Mouse (Mus musculus): ENCODE results near the gene Mff. TPM values are rescaled to one million over a fixed set of nuclear protein-coding genes. Genes with fewer than 3 reads are reported as not detected.

Mff gene
- polyA plus RNA-seq, 1 experiment from 2014 or later: 268 TPM

DNA sequence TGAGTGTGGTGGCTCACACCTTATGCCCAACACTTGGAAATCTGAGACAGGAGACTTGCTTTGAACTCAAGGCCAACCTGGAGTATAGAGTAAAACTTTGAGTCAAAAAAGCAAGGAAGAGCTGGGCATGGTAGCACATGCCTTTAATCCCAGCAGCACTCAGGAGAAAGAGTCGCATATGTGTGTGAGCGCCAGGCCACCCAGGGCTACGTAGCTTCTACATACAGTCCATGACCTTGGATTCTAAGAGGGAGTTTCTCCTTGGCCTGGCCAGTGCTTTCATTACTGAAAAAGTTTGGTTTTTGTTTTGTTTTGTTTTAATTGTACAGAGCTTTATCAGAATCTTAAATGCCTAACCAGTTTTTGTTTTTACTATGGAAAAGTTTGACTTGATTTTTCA lies 19.3 kb downstream of the Mff start:
- Histone ChIP-seq H3K36me3 (ENCODE audit: insufficient read depth, low read length) (peaks cover 18% of the 10 kb centered on the region; the same call in 1 of the 2 replicates), H3K4me2 (ENCODE audit: low read length) (no peak overlapping the region), H3K9ac (ENCODE audit: low read depth, low read length) (no peak overlapping the region), H3K4me1 (replicated peaks; ENCODE audit: insufficient read depth, low read length) (no peaks in the 10 kb centered on the region; the same call in 1 of the 2 replicates), H3K27ac (no peak overlapping the region), H3K4me3 (replicated peaks; ENCODE audit: low read depth, low read length) (no peak overlapping the region), H3K9me3 (replicated peaks; ENCODE audit: low read length) (no peaks in the 10 kb centered on the region), H3K27me3 (ENCODE audit: insufficient read depth, low read length) (no peaks in the 10 kb centered on the region)
- no peak for ATAC-seq (replicated peaks; ENCODE audit: low FRiP score, low read depth)
- 67% methylated on average over 3 of the region's 3 CpGs for WGBS
- TF ChIP-seq CTCF (IDR thresholded peaks at IDR 0.05; ENCODE audit: low read depth): no peak
- DNase-seq (ENCODE audit: low spot score): peak; percentile 18

DNA sequence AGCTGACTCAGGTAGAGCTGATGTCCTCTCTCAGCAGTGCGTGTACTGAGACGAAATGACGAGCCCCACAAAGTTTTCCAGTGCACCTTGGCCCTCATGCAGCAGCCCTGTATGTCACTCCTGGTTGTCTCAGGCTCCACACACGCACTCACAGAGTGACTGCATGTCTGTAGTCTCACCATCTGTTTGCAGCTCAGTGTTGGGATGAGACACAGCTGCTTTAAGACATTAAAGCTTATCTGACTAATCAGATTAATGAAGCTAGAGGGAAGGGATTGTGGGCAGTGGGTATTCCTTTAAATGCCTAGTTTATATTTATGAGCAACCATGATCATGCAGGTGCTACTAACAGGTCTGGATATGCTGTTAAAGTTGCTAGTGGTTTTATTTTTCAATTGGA lies 21.7 kb downstream of the Mff start:
- Histone ChIP-seq H3K36me3 (ENCODE audit: insufficient read depth, low read length) (peaks cover 17% of the 10 kb centered on the region), H3K9me3 (replicated peaks; ENCODE audit: low read length) (no peaks in the 10 kb centered on the region), H3K9ac (ENCODE audit: low read depth, low read length) (no peak overlapping the region), H3K4me2 (ENCODE audit: low read length) (no peak overlapping the region), H3K27ac (no peak overlapping the region), H3K27me3 (ENCODE audit: insufficient read depth, low read length) (no peaks in the 10 kb centered on the region), H3K4me1 (replicated peaks; ENCODE audit: insufficient read depth, low read length) (no peaks in the 10 kb centered on the region; the same call in 1 of the 2 replicates), H3K4me3 (replicated peaks; ENCODE audit: low read depth, low read length) (no peak overlapping the region)
- WGBS: 72% methylated on average over 4 of the region's 4 CpGs
- TF ChIP-seq CTCF (IDR thresholded peaks at IDR 0.05; ENCODE audit: low read depth): no peak
- DNase-seq (ENCODE audit: low spot score) (no peak), ATAC-seq (replicated peaks; ENCODE audit: low FRiP score, low read depth) (no peak)

DNA sequence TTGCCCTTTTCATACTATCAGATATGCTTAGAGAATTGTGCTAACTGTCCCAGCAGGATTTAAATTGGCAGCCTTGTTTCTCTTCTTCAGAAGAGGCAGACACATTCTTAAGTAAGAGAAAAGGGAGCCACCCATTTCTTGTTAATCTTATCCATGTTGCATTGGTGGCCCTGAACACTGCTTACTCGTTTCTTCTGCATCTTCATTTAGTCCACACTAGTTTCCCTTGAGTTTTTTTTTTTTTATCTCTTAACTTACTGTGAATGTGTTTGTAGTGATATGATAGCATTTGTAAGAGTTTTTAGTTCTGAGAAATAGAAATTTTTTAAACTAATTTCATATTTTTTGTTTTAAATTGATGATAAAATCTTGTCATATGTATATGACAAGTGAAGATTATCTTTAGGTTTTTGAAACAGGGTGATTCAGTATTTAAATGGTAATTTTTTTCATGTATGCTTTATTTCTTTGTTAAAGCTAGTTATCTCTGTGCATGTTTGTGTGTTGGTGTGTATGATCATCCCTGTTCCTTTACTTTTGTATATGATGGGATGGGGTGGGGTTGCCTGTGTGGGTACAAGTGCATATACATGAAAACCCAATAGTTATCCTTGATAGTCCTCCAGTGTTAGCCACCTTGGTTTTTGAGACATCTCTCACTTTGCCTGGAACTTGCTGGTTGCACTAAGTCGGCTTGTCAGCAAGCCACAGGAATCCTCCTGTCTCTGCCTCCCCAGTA lies 23.2 kb downstream of the Mff start:
- Histone ChIP-seq H3K36me3 (ENCODE audit: insufficient read depth, low read length) (peaks cover 17% of the 10 kb centered on the region), H3K9ac (ENCODE audit: low read depth, low read length) (no peak overlapping the region), H3K9me3 (replicated peaks; ENCODE audit: low read length) (no peaks in the 10 kb centered on the region), H3K4me2 (ENCODE audit: low read length) (no peak overlapping the region), H3K4me3 (replicated peaks; ENCODE audit: low read depth, low read length) (no peak overlapping the region), H3K4me1 (replicated peaks; ENCODE audit: insufficient read depth, low read length) (no peaks in the 10 kb centered on the region; the same call in 1 of the 2 replicates), H3K27ac (no peak overlapping the region), H3K27me3 (ENCODE audit: insufficient read depth, low read length) (no peaks in the 10 kb centered on the region)
- no peak for TF ChIP-seq CTCF (IDR thresholded peaks at IDR 0.05; ENCODE audit: low read depth)
- 94% methylated on average over 2 of the region's 2 CpGs for WGBS
- ATAC-seq (replicated peaks; ENCODE audit: low FRiP score, low read depth): no peak
- DNase-seq (ENCODE audit: low spot score): no peak

DNA sequence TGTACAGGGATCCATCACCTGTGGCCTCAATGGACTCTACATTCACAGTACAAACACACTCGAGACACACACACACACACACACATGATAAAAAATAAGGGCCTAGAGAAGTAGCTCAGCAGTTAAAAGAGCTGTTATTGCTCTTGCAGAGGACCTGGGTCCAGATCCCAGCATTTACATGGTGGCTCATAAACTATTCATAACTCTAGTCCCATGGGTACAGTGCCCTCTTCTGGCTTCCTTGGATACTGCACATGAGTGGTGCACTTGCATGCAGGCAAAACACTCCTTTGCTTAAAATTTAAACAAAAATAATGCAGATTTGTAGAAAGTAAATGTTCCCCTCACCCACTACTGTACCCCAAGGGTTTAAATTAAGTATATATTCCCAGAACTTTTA lies 34.8 kb downstream of the Mff start:
- H3K27ac ChIP-seq: no peak overlapping the region
- no peaks in the 10 kb centered on the region for H3K9me3 ChIP-seq (replicated peaks; ENCODE audit: low read length)
- ATAC-seq (replicated peaks; ENCODE audit: low FRiP score, low read depth) (no peak), DNase-seq (ENCODE audit: low spot score) (no peak)
- no peak overlapping the region for H3K9ac ChIP-seq (ENCODE audit: low read depth, low read length)
- H3K4me2 ChIP-seq (ENCODE audit: low read length): no peak overlapping the region
- no peaks in the 10 kb centered on the region for H3K27me3 ChIP-seq (ENCODE audit: insufficient read depth, low read length)
- no peaks in the 10 kb centered on the region for H3K4me1 ChIP-seq (replicated peaks; ENCODE audit: insufficient read depth, low read length)
- TF ChIP-seq CTCF (IDR thresholded peaks at IDR 0.05; ENCODE audit: low read depth): peak; percentile 48
- 92% methylated on average over 1 of the region's 1 CpGs for WGBS
- 0 out of 2 replicates have a peak, but pooled peaks cover 14% of the 10 kb centered on the region for H3K36me3 ChIP-seq (ENCODE audit: insufficient read depth, low read length)
- H3K4me3 ChIP-seq (replicated peaks; ENCODE audit: low read depth, low read length): no peak overlapping the region

DNA sequence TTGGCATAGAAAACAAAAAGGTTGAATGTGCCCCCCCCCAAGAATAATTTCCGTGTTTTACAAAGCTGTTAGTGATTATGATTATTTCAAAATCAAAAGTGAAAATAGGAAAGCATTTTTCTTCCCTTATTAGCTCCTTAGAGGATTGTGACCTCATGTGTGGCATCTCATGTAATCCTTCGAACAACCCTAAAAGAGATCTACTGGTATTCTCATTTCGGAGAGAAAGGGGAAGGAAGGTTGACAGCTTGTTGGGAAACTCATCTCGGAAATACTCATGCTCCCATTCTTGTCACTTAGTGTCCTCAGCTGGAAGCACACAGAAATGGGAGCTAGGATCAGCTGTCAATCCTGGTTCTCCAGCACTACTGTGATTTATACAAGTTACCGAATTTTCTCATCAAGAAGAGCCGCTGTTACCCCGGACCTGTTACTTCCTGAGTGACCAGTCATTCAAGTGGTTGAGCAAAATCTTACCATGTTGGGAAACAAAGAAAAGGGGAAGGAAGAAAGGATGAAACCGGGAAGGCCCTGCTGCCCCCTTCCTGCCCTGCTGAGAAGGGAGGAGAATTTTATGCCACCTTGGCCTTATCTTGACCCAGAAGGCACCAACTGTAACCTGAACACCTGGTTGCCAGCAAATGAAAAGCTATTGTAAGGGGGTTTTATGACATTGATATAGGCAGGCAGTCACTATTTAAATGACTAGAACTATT lies 36.9 kb downstream of the Mff start:
- Histone ChIP-seq H3K27me3 (ENCODE audit: insufficient read depth, low read length) (no peaks in the 10 kb centered on the region), H3K4me2 (ENCODE audit: low read length) (no peak overlapping the region), H3K9ac (ENCODE audit: low read depth, low read length) (no peak overlapping the region), H3K4me3 (replicated peaks; ENCODE audit: low read depth, low read length) (no peak overlapping the region), H3K4me1 (replicated peaks; ENCODE audit: insufficient read depth, low read length) (no peaks in the 10 kb centered on the region), H3K9me3 (replicated peaks; ENCODE audit: low read length) (no peaks in the 10 kb centered on the region), H3K27ac (no peak overlapping the region), H3K36me3 (ENCODE audit: insufficient read depth, low read length) (0 out of 2 replicates have a peak, but pooled peaks cover 3% of the 10 kb centered on the region)
- DNase-seq (ENCODE audit: low spot score) (no peak), ATAC-seq (replicated peaks; ENCODE audit: low FRiP score, low read depth) (no peak)
- TF ChIP-seq CTCF (IDR thresholded peaks at IDR 0.05; ENCODE audit: low read depth): no peak
- WGBS: 88% methylated on average over 8 of the region's 8 CpGs

DNA sequence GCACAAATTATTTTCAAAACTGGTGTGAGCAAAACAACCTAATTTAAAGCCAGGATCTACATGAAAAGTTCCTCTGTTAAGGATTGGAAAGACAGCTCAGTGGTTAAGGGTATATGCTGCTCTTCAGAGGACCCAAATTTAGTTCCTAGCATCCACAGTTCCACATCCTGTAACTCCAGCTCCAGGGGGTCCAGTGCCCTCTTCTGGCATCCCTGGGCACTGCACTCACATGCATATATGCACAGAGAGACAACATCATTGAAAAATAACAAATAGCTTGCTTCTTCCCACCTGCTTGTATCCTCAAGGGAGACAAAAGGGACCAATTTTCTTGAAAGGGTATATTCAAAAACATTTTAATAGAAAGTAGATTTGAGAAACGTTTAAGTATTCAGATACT lies 37.6 kb downstream of the Mff start:
- H3K9me3 ChIP-seq (replicated peaks; ENCODE audit: low read length): no peaks in the 10 kb centered on the region
- no peaks in the 10 kb centered on the region for H3K27me3 ChIP-seq (ENCODE audit: insufficient read depth, low read length)
- no peak overlapping the region for H3K4me2 ChIP-seq (ENCODE audit: low read length)
- peak; percentile 34; the same call in 1 of the 2 replicates for TF ChIP-seq CTCF (IDR thresholded peaks at IDR 0.05; ENCODE audit: low read depth)
- no peak overlapping the region for H3K27ac ChIP-seq
- no peak for DNase-seq (ENCODE audit: low spot score)
- H3K4me3 ChIP-seq (replicated peaks; ENCODE audit: low read depth, low read length): no peak overlapping the region
- 89% methylated on average over 1 of the region's 1 CpGs for WGBS
- H3K36me3 ChIP-seq (ENCODE audit: insufficient read depth, low read length): 0 out of 2 replicates have a peak, but pooled peaks cover 3% of the 10 kb centered on the region
- H3K9ac ChIP-seq (ENCODE audit: low read depth, low read length): no peak overlapping the region
- ATAC-seq (replicated peaks; ENCODE audit: low FRiP score, low read depth): no peak
- no peaks in the 10 kb centered on the region for H3K4me1 ChIP-seq (replicated peaks; ENCODE audit: insufficient read depth, low read length)

Measured in kidney, postnatal 0 days (tissue).